Mouse (Mus musculus): Measurements from ENCODE around the gene Isca2.

DNA sequence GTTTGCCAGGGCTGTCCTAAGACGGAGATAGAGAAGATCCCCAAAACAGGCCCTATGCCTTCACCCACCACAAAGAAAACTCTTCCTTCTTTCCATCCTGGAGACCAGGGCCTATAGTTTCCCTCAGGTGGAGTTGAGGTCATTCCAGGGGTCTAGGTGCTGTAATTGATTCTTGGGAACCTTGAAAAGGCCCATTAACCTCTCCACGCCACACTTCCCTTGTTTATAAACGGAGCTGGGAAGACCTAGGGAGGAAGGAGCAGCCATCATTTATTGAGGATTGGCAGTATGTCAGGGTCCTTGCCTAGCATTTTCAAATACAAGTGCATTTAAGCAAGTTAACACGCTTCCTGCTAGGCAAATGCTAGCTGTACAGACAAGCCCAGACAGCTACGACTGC, 45.6 kb upstream of the Isca2 start:
- TF ChIP-seq CTCF (IDR thresholded peaks at IDR 0.05; ENCODE audit: low read depth, low read length) = no peak
- no peak for TF ChIP-seq POLR2A (IDR thresholded peaks at IDR 0.05; ENCODE audit: borderline replicate concordance, low read depth, low read length)

Data from bone marrow macrophage, adult 2 months (primary cell).